Mouse (Mus musculus) G1E-ER4 (cell line): ENCODE results near the gene Lrmda. TPM values are rescaled to one million over a fixed set of nuclear protein-coding genes. Genes with fewer than 3 reads are reported as not detected.

ENCODE experiments used
- GATA1 ChIP-seq: IDR thresholded peaks from one replicate; pipeline ENCODE4 v1.8.0; 2012; ENCODE audit warnings: low read length, inconsistent platforms
- polyA plus RNA-seq: library from polyadenylated mRNA; stranded (reverse); fragments of >175 nt; gene quantifications from 2 replicates; pipeline ENCODE4 v1.2.3, GENCODE M21; 2012

Gene Lrmda
- polyA plus RNA-seq, 1 experiment: not detected

DNA sequence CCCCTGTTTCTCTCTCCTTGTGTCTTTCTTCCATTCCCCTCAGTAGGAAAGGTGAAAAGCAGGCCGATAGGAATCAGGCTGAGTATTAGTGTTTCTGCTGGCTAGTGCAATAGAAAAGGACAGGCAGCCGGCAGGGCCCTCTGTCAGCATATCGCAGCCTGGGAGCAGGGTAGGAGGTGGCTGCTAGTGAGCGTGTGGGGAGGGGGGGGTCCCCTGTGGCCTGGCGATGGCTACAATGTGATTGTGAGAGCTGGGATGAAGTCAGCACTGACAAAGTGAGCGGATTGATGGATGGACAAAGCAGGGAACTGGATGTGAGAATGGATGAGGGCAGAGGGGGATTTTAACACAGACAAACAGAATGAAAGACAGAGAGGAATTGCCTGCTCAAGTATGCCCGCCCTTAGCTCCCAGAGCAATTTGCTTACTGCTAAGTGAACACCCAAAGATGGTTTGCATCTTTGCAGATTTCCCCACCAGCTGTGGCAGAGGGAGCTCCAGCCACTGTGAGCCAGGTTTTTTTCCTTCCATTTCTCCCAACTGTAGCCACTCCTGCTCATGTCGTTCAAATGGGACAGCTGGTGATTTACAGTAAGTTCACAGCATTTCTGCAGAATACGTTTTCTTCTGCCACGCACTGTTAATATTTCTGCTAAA lies 240.0 kb downstream of the Lrmda start:
- no peak for TF ChIP-seq GATA1

DNA sequence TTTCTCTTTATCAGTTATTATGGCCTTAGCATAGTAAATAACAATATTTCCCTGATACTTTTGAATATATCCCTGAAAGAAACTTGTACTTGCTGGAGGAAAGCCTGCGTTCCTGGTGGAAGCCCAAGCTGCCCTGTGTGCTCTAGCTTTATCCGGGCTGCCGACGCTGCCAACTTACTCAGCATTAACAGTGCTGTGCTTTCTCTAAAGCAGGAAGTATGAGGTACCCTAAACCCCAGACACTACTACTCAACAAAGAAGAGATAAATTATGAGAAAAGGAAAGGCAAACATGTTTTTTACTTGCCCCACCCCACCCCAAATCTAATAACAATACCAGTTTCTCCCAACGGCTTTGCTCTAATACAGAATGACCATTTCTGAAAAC lies 240.5 kb downstream of the Lrmda start:
- TF ChIP-seq GATA1: no peak

DNA sequence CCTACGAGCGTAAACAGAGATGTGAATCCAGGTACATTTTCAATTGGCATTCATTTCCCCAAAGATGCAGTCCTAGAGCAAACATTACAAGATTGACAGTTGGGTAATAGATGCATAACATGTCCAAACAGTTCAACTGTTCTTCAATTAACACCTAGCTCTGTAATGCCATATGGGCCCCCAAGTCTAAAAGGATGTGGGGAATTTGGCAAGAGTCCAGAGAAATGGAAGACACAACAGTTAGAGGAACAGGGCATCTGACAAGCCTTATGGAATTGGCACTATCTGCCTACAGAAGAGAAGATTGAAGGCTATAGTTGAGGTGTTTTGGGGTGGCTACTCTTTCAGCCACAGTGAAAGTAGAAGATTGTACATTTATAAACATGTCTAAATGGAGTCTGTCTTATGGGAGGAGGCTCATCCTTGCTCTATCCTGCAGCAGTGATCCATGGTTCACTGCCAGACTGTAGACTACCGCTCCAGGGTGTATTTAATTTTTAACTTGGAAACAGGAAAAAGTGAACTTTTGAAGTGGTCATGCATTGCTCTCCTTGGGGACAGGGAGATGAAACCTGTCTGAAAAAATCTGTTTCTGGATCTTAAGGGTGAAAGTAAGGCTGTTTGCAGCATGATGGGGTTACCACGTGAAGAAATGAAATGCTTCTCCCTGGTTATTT lies 245.9 kb downstream of the Lrmda start:
- no peak for TF ChIP-seq GATA1

DNA sequence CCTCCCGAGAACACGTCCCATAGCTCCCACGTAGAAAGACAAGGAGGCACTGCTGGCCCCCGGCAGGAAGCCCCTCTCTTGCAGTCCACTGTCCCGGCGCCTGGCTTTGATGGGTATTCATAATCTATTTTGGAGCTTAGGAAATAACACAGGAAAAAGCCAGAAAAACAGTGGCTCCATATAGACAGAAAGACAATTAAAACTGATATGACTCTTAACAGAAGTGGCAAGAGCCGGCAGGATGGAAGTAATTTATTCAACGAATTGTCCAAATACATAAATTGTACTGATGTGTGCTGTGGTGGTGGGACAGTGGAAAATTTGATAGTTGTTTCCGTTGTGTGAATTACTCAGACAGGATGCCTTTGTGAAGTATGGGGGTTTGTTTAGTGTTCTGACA lies 250.3 kb downstream of the Lrmda start:
- TF ChIP-seq GATA1: no peak

DNA sequence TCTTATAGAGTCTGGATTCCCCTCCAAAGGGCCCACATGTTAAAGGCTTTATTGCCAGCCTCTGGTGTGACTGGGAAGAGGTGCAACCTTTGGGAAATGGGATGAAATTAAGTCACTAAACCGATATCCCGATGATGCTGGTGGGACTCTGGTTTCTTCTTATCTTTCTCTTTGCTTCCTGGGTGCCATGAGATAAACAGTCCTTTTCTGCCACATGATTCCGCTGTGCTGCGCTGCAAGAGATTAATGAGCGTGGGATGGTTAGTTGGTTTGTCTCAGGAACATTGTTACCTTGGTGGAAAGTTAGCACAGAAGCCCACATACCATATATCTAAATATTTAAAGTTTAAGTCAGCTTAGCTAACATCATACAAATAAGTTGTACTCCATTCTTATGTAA lies 258.5 kb downstream of the Lrmda start:
- no peak for TF ChIP-seq GATA1

DNA sequence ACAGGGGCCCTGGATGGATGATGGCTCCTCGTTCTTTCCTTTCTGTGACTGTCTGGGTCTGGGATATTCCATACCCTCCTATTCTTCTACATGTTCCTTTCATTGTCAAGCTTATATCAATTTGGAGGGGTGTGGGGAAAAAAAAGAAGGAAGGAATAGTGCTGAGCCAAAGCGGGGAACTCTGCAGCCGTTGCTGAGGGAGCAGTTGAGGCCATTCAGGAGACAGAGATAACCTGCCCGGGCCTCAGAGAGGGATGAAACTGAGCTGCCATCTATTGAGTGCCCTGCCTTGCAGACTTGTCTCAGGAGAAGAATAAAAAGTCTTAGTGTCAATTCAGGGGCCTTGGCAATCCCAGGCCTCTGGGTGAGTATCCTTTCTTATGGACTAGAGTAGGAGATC lies 260.1 kb downstream of the Lrmda start:
- TF ChIP-seq GATA1: no peak

DNA sequence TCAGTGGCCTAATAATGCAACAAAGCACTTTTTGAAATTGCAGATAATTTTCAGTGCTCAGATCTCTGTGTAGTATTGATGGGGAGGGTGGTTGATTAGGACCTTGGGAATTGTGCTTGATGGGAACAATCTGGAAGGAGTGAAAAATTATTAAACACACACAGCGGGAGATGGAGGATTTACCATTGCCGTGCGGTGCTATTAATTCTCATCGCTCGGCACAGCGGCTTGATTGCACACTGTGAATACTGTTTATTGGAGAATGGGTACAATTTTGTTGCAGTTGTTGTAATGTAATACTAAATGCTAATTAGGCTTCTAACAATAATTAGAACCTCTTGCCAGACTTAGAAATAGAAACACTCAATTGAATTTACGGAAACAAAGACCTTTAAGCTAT lies 262.1 kb downstream of the Lrmda start:
- TF ChIP-seq GATA1: no peak

DNA sequence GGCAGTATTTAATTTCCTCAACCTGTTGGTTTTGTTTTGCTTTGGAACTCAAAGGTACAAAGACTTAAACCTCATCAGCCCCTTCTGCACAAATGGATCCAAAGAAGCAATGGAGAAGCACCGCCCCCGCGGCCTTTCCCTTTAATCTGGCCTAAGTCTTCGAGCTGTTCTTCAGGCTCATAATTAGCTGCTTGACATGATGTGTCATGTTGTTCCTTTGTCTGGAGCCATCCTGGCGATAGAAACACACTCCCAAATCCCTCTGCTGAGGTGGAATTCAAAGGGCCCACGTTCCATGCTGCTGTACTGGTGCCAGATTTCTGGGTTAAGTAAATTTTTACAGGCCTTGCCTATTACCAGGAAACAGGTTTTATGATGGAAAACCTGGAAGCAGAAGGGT lies 263.3 kb downstream of the Lrmda start:
- no peak for TF ChIP-seq GATA1

DNA sequence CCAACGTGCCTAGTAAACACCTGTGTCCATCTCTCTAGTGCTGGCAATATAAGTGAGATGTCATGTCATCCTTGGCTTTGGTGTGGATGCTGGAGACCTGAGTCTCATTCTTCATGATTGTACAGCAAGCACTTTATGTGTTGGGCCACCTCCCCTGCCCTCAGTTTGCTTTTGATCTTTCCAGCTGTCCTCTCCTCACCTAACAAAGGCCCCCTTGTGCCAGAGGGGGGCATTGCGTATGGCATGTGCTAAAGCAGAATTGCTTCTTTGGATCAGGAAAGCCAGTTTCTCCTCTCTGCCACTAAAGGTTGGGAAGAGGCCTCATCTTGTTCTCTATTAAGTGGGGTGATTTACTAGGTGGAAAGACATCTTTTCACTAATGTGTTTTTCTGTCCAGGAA lies 264.2 kb downstream of the Lrmda start:
- TF ChIP-seq GATA1: no peak

DNA sequence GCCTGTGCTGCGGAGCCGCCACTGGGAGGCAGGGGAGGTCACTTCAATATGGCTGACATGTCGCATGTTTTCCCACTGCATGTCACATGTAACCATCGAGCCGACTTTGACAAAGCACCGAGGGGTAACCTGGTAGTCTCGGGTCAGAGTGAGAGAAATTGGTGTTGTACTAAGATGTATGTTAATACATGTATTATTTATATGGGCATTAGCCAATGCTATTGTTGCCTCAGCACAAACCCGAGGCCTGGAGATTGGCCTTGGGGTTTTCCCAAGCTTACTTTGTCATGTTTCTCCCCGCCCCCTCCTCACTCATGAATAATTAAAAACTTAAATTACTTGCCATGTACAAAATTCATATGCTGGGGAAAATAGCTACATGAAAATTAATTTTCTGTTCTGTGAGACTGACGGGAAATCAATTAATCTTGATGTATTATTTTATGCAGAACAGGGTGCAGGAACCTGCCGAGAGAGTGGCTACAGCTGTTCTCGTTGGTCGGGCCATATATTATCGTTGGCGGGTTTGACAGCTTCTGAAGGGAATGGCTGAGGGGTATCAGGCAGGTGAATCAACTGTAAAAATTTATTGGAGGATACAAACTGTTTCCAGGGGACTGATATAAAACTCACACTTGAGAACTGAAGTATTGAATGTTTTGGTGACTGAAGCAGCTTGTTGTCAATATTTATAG lies 265.5 kb downstream of the Lrmda start:
- no peak for TF ChIP-seq GATA1

DNA sequence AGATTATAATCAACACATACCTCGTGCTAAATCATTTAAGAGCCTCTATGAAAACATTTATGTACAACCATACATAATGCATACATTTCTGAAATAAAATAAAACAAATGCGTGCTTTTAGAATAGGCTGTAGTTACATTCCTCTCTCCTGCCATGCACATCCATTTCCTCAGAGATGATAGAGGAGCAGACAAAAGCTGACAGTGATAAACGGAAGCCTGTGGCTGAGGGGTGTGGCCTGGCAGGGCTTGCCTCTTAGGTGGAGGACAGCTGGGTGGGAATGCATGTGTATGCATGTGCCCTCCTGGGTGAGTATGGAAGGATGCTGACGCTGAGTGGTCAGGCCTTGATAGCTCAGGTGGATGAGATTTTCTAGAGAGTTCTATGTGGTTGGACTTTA lies 266.3 kb downstream of the Lrmda start:
- no peak for TF ChIP-seq GATA1

DNA sequence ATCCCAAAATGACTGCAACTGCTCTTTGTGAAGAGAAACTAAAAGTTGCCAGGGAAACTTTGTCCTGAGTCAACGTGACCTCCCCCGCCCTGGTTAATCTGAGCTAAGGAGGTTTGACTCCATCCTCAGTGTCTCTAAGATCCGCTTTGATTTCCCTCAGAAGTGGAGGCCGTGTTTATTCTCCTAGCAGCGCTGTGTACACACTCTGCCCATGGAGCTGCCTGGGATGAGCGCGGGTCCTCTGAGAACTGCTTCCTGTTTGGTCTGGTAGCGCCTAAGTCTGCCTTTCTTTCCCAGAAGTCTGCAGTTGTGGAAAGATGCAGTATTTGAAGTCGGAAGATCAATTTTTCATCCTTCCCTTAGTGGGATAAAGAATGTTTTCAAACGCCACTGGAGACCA lies 268.7 kb downstream of the Lrmda start:
- no peak for TF ChIP-seq GATA1

DNA sequence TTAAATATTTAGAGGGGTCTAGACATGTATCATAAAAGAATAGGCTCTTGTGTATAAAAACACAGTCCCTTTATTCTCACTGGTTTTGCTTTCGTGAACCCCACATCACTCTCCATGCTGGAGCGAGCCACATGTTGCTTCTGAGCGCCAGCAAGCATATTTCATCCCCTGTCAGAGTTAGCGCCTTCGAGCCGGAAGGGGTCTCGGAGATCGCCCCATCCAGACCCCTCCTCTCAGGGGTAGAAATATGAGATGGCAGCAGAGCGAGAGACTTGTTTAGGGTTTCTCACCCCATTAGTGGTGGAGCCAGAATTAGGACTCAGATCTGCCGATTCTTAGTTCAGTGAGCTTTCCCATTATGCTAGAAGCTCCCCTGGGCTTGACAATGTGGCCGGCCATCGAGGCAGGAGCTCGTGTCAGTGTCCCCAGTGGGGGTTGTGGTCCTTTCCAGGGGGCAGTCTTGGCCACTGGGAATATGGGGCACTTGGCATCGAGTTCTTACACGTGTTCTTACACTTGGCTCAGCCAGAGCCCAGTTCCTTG lies 269.9 kb downstream of the Lrmda start:
- no peak for TF ChIP-seq GATA1

DNA sequence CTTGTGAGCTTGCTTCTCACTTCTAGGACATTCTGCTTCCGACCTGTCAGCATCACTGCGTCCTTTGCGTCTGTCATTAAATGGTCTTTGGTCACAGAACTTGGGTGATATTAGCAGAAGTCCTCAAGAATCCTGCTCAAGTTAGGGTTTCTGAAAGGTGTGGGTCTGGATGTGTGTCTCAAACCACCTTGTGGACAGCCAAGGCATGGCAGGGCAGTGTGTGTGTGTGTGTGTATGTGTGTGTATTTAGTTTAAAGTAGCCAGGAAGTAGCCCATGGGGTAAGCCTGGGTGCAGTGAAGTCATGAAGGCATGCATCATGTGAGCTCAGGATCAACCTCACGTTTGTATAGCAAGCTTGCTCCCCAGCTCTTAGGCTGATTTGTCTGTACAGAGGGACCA lies 274.9 kb downstream of the Lrmda start:
- TF ChIP-seq GATA1: no peak

DNA sequence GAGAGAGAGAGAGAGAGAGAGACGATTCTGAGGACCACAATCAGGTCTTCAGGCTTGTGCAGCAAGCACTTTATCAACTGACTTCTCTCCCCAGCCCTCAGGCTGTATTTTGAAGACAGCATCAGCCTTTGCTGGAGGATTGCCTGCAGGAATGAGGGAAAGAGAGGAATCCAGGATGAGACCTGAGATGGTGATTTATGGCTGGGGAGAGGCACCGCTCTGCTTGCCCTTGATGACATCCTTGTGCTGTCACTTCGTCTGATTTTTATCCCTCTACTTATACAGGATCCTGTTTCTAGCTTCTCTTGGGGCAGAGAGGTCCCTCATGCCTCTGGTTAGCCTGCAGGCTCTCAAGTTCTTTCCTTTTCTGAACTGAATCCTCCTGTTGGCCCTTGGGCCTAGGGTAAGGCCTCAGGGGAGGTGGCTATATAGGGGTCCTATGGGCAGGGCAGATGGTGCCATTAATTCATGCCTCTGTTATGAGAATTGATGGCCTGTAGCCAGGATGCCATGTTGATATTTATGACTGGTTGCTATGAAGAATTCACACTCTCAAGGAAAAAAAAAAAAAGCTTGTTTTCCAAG lies 277.2 kb downstream of the Lrmda start:
- TF ChIP-seq GATA1: no peak

DNA sequence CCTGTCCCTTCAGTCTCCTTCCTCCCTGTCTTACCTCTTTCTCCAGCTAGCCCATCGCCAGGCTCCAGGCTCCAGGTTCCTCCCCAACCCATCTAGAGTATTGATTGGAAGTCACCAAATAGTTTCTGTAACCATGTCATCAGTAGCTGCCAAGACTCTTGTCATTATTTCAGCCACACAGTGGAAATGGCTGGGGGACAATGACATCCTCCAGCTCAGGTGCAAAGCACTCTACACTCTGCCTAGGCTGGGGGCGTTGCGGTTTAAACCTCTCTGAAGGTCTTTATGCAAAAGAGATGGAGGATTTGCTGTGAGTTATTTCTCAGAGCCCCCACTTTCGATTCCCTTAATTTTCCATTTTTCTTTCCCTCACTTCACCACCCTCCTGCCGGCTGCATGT lies 287.2 kb downstream of the Lrmda start:
- no peak for TF ChIP-seq GATA1
